Mouse (Mus musculus) heart, postnatal 0 days (tissue): ENCODE measurements at regions not wholly inside any gene's neighbourhood (a gene's known extent, or its start where the extent isn't known, plus 50 kb on each side); places are given as distances from the start of the nearest gene placed in this dataset.

Experiments
- ATAC-seq: fragments of 200-750 bp; cut with Nextera tagmentation; 2 replicates; pipeline ENCODE4 v1.8.0; 2017; ENCODE audit warnings: low read depth, moderate number of reproducible peaks, moderate library complexity; ENCODE audit not compliant: insufficient read depth
- DNase-seq: peaks from one replicate; pipeline ENCODE4 v3.0.0-alpha.2; 2016; ENCODE audit warnings: low spot score
- H3K27ac ChIP-seq: fragments of 300-500 bp; sonication (generic); 2 replicates; pipeline ENCODE4 v1.5.1; 2014; ENCODE audit warnings: low read depth, mild to moderate bottlenecking
- H3K27me3 ChIP-seq: fragments of 300-500 bp; sonication (generic); 2 replicates; pipeline ENCODE4 v1.6.1; 2014; ENCODE audit warnings: low read length, mixed read lengths; ENCODE audit not compliant: control insufficient read depth, insufficient read depth
- H3K36me3 ChIP-seq: fragments of 300-500 bp; sonication (generic); replicated peaks from 2 replicates; pipeline ENCODE4 v1.6.1; 2014; ENCODE audit warnings: low read length, mixed read lengths; ENCODE audit not compliant: control insufficient read depth, insufficient read depth
- H3K4me1 ChIP-seq: fragments of 300-500 bp; sonication (generic); 2 replicates; pipeline ENCODE4 v1.6.1; 2014; ENCODE audit warnings: antibody characterized with exemption; ENCODE audit not compliant: control insufficient read depth, insufficient read depth
- H3K4me2 ChIP-seq: fragments of 300-500 bp; sonication (generic); 2 replicates; pipeline ENCODE4 v1.6.1; 2014; ENCODE audit warnings: low read depth, mild to moderate bottlenecking, low read length, moderate library complexity
- H3K4me3 ChIP-seq: fragments of 300-500 bp; sonication (generic); 2 replicates; pipeline ENCODE4 v1.5.1; 2014; ENCODE audit warnings: low read depth, low read length
- H3K9ac ChIP-seq: fragments of 300-500 bp; sonication (generic); replicated peaks from 2 replicates; pipeline ENCODE4 v1.6.1; 2014; ENCODE audit warnings: low read depth, low read length, mixed read lengths
- H3K9me3 ChIP-seq: fragments of 300-500 bp; sonication (generic); replicated peaks from 2 replicates; pipeline ENCODE4 v1.6.1; 2016; ENCODE audit warnings: low read length; ENCODE audit not compliant: control insufficient read depth
- CTCF ChIP-seq: IDR thresholded peaks from 2 replicates; pipeline ENCODE4 v1.5.1; 2016; ENCODE audit warnings: antibody characterized with exemption, control low read depth, low read depth
- EP300 ChIP-seq: IDR thresholded peaks from 2 replicates; pipeline ENCODE4 v1.6.1; 2016; ENCODE audit warnings: antibody characterized with exemption, low read depth
- WGBS: fragments of 180-500 bp; shearing (Covaris S2); extraction: QIAGEN DNeasy Blood & Tissue Kit; methylation state at CpG from one replicate; pipeline ENCODE4 v1.1.7; 2014; 5-methylcytosine and 5-hydroxymethylcytosine counted together

DNA sequence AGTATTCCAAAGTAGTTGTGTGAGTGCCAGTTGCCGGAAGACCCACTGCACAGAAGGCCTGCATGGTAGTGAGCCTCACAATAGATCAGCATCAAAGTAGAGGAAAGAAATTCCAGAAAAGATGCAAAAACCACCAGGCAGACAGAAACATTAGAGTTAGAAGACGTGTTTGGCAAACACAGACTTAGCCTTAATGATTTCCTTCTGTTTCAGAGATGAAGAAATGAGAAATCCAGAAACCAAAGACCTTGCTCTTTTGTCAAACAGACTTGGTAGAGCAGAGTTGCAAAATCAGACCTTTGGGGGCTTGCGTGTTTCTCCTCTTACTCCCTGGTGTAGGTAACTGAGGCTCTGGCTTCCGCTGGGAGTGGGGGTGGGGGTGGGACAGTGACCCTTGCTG, 57.0 kb upstream of the Eed start:
- 87% methylated on average over 4 of the region's 4 CpGs for WGBS
- no peak overlapping the region for H3K4me3 ChIP-seq
- no peaks in the 10 kb centered on the region for H3K27me3 ChIP-seq
- ATAC-seq: no peak
- H3K27ac ChIP-seq: no peak overlapping the region
- H3K9me3 ChIP-seq: no peaks in the 10 kb centered on the region
- no peaks in the 10 kb centered on the region for H3K36me3 ChIP-seq
- no peak overlapping the region for H3K9ac ChIP-seq
- no peak for DNase-seq
- TF ChIP-seq CTCF (no peak), EP300 (no peak)
- H3K4me2 ChIP-seq: no peak overlapping the region
- peaks cover 19% of the 10 kb centered on the region for H3K4me1 ChIP-seq

GRCm38 (mm10) chr7:90039504-90039903, 58.7 kb upstream of the Eed start:
- Histone ChIP-seq H3K4me3 (no peak overlapping the region), H3K4me2 (no peak overlapping the region), H3K36me3 (no peaks in the 10 kb centered on the region), H3K9me3 (no peaks in the 10 kb centered on the region), H3K4me1 (peaks cover 19% of the 10 kb centered on the region), H3K27ac (0 out of 2 replicates have a peak overlapping the region, but pooled peaks have one; percentile 13), H3K27me3 (no peaks in the 10 kb centered on the region), H3K9ac (no peak overlapping the region)
- no peak for DNase-seq
- WGBS: 77% methylated on average over 9 of the region's 9 CpGs
- ATAC-seq: no peak
- TF ChIP-seq EP300 (no peak), CTCF (no peak)

- Histone ChIP-seq H3K36me3 (no peaks in the 10 kb centered on the region), H3K4me1 (peaks cover 19% of the 10 kb centered on the region), H3K27me3 (no peaks in the 10 kb centered on the region), H3K9ac (no peak overlapping the region), H3K4me3 (no peak overlapping the region), H3K4me2 (no peak overlapping the region), H3K9me3 (no peaks in the 10 kb centered on the region), H3K27ac (peak overlapping the region; percentile 55)
- ATAC-seq (0 out of 2 replicates have a peak, but pooled peaks have one; percentile 20), DNase-seq (no peak)
- TF ChIP-seq CTCF (no peak), EP300 (no peak)
- WGBS: 46% methylated on average over 11 of the region's 11 CpGs
Observed at GRCm38 (mm10) chr7:90040581-90041340, 60.0 kb upstream of the Eed start.

DNA sequence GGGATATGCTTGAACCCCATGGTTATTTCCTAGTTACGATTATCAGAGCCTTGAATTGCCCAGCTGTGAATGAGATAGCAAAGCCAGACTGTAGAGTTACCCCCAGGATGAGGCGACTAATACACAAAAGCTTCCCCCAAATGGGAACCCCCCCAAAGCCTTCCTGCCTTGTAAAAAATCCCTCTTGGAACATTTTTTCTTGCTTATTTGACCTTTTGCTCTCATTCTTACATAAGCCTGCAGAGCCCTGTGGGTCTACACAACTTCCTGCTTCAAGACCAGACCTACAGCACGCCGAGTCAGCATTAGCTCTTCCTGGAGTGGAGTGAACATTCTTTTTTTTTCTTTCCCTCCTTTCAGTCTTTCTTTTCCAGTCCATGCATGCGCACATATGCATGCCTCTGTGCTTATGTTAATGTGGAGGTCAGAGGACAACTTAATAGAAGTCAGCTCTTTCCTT, 60.8 kb upstream of the Eed start:
- ATAC-seq: peak; percentile 62

DNA sequence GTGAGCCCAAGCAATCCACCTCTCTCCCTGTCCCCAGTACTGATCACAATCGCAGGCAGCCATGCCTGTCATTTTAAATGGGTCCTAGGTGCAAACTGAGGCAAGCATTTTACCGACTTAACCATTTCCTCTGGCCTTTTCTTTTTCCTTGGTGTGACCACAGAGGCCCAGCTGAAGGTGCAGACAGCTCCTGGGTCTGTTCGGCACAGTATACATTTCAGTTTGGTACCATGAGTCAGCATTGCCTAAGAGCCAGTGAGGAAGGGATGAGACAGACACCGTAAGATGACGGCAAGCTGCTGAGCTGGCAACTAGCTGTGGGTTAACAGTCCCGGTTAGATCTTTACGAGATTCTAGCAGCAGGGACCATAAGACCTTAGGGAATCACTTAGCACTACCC, 61.6 kb upstream of the Eed start:
- peaks cover 19% of the 10 kb centered on the region for H3K4me1 ChIP-seq
- H3K4me2 ChIP-seq: no peak overlapping the region
- ATAC-seq (no peak), DNase-seq (no peak)
- TF ChIP-seq CTCF (no peak), EP300 (no peak)
- no peaks in the 10 kb centered on the region for H3K36me3 ChIP-seq
- no peaks in the 10 kb centered on the region for H3K27me3 ChIP-seq
- no peak overlapping the region for H3K9ac ChIP-seq
- H3K4me3 ChIP-seq: no peak overlapping the region
- H3K27ac ChIP-seq: no peak overlapping the region
- H3K9me3 ChIP-seq: no peaks in the 10 kb centered on the region
- 80% methylated on average over 7 of the region's 7 CpGs for WGBS

More for the DNA sequence above, 60.8 kb upstream of the Eed start:
- Histone ChIP-seq H3K4me1 (peaks cover 19% of the 10 kb centered on the region), H3K27ac (peak overlapping the region; percentile 55), H3K4me3 (no peak overlapping the region), H3K27me3 (no peaks in the 10 kb centered on the region), H3K9ac (no peak overlapping the region), H3K9me3 (no peaks in the 10 kb centered on the region), H3K4me2 (no peak overlapping the region), H3K36me3 (no peaks in the 10 kb centered on the region)
- TF ChIP-seq EP300: no peak
- TF ChIP-seq CTCF: no peak
- WGBS: 49% methylated on average over 5 of the region's 5 CpGs
- DNase-seq: peak; percentile 61

DNA sequence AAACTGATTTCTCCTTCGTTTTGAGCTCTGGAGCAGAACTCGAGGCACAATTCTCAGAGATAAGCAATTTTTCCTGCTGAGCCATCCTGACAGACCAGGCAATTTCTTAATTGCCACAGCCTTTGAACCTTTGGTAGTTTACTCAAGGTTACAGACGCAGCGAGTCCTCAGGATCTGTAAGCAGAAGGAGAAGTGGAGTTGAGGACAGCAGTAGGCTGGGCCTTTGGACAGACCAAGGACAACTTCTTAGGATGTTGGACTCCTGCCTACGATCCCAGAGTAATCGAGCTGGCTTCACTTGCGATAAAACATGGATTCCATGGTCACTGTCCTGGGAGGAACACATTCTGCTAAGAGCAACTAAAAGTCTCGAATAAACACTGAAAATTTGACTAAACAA, 62.7 kb upstream of the Eed start:
- TF ChIP-seq CTCF: no peak
- TF ChIP-seq EP300: no peak
- no peak overlapping the region for H3K27ac ChIP-seq
- no peak for DNase-seq
- no peak overlapping the region for H3K9ac ChIP-seq
- no peak overlapping the region for H3K4me2 ChIP-seq
- H3K36me3 ChIP-seq: no peaks in the 10 kb centered on the region
- H3K4me3 ChIP-seq: no peak overlapping the region
- 81% methylated on average over 8 of the region's 8 CpGs for WGBS
- H3K27me3 ChIP-seq: no peaks in the 10 kb centered on the region
- H3K9me3 ChIP-seq: no peaks in the 10 kb centered on the region
- no peak for ATAC-seq
- H3K4me1 ChIP-seq: peaks cover 19% of the 10 kb centered on the region
